Comparison of ENCODE assay signal across 9 mouse cellular contexts in the genomic region with DNA sequence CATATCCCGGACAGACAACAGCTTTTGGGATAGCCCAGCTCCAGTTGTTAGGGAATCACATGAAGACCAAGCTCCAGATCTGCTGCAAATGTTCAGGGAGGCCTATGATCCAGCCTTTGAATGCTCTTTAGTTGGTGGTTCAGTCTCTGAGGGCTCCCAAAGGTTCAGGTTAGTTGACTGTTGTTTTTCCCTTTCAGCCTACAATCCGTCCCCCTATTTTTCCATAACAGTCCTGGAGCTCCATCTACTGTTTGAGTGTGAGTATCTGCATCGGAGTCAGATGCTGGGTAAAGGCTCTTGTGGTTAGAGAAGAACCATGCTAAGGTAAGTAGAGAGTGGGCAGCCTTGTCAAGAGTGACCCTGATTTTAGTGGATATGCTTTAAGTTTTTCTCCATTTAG. TPM values are rescaled to one million over a fixed set of nuclear protein-coding genes. Genes with fewer than 3 reads are reported as not detected.
DNase-seq lines count a peak whose midpoint lies in the region; ATAC-seq and TF ChIP-seq lines count a peak whose summit lies in the region.
"Had no signal": no experiment of that assay in that cellular context is flagged by ENCODE, and none has a peak within 500 bp of the region (broad histone marks: within the 10 kb centered on the region; RNA-seq: fewer than 3 reads in every experiment).

No protein-coding gene starts in this region.

- H3K27me3 ChIP-seq in hindbrain, embryonic 14.5 days (ENCODE audit: control insufficient read depth, insufficient read depth, low read length) = no peaks in the 10 kb centered on the region
- H3K27me3 ChIP-seq in hindbrain, embryonic 16.5 days (replicated peaks; ENCODE audit: control insufficient read depth, insufficient read depth, low read length) = no peaks in the 10 kb centered on the region
- no peaks in the 10 kb centered on the region for H3K27me3 ChIP-seq in kidney, postnatal 0 days (ENCODE audit: insufficient read depth, low read length)
- H3K27me3 ChIP-seq in heart, adult 2 months (ENCODE audit: control insufficient read depth, insufficient read depth, low read length) = no peaks in the 10 kb centered on the region
- H3K27me3 ChIP-seq: neural tube, embryonic 12.5 days had no signal

- WGBS in hindbrain, embryonic 14.5 days = 43% methylated on average over 3 of the region's 3 CpGs
- 50% methylated on average over 3 of the region's 3 CpGs for WGBS in hindbrain, embryonic 16.5 days
- WGBS in kidney, postnatal 0 days = 44% methylated on average over 3 of the region's 3 CpGs
- 34% methylated on average over 3 of the region's 3 CpGs for WGBS in heart, adult 2 months

- intact Hi-C loops in gastrocnemius, postnatal 14 days (cut with DNase I; ENCODE audit: low total_unique reads) = no loop called here
- intact Hi-C loops in heart, adult 2 months (cut with DNase I) = no loop called here

- peak; percentile 55 for DNase-seq in hindbrain, embryonic 14.5 days (ENCODE audit: low spot score)
- DNase-seq in A20 (ENCODE audit: low read depth, low spot score) = peak; percentile 14
- peak; percentile 31 for DNase-seq in embryo, embryonic 10 days (ENCODE audit: low spot score)
- peak; percentile 49 for DNase-seq in kidney, postnatal 0 days (ENCODE audit: low spot score)
- DNase-seq in gastrocnemius, postnatal 14 days = no peak
- no peak for DNase-seq in heart, adult 2 months
- DNase-seq in right cerebral cortex, postnatal 36 days (ENCODE audit: low spot score in 2 of 2) = no peak

- H3K27ac ChIP-seq in hindbrain, embryonic 14.5 days = no peak overlapping the region
- no peak overlapping the region for H3K27ac ChIP-seq in hindbrain, embryonic 16.5 days (ENCODE audit: low read depth, low read length)
- H3K27ac ChIP-seq in kidney, postnatal 0 days = no peak overlapping the region
- no peak overlapping the region for H3K27ac ChIP-seq in heart, adult 2 months
- H3K27ac ChIP-seq: neural tube, embryonic 12.5 days had no signal

- H3K36me3 ChIP-seq in hindbrain, embryonic 14.5 days (replicated peaks; ENCODE audit: control insufficient read depth, insufficient read depth) = no peaks in the 10 kb centered on the region
- no peaks in the 10 kb centered on the region for H3K36me3 ChIP-seq in hindbrain, embryonic 16.5 days (ENCODE audit: control insufficient read depth, insufficient read depth, low read length)
- no peaks in the 10 kb centered on the region for H3K36me3 ChIP-seq in kidney, postnatal 0 days (ENCODE audit: insufficient read depth, low read length)
- no peaks in the 10 kb centered on the region for H3K36me3 ChIP-seq in heart, adult 2 months (ENCODE audit: control insufficient read depth, insufficient read depth, low read length)
- H3K36me3 ChIP-seq: neural tube, embryonic 12.5 days had no signal

- no peak for ATAC-seq in hindbrain, embryonic 14.5 days (ENCODE audit: low FRiP score)
- no peak; the same call in 1 of the 2 replicates for ATAC-seq in hindbrain, embryonic 16.5 days
- 0 out of 2 replicates have a peak, but pooled peaks have one; percentile 29 for ATAC-seq in kidney, postnatal 0 days (replicated peaks; ENCODE audit: low FRiP score, low read depth)

- H3K4me2 ChIP-seq in hindbrain, embryonic 14.5 days (replicated peaks) = no peak overlapping the region
- H3K4me2 ChIP-seq in hindbrain, embryonic 16.5 days (ENCODE audit: low read length) = no peak overlapping the region
- H3K4me2 ChIP-seq in kidney, postnatal 0 days (ENCODE audit: low read length) = no peak overlapping the region
- H3K4me2 ChIP-seq: neural tube, embryonic 12.5 days had no signal

- H3K4me1 ChIP-seq in hindbrain, embryonic 14.5 days (replicated peaks; ENCODE audit: control insufficient read depth, insufficient read depth, low read length) = no peaks in the 10 kb centered on the region
- no peaks in the 10 kb centered on the region for H3K4me1 ChIP-seq in hindbrain, embryonic 16.5 days (ENCODE audit: control insufficient read depth, insufficient read depth, low read depth, low read length)
- H3K4me1 ChIP-seq in kidney, postnatal 0 days (replicated peaks; ENCODE audit: insufficient read depth, low read length) = no peaks in the 10 kb centered on the region
- H3K4me1 ChIP-seq in heart, adult 2 months (ENCODE audit: control insufficient read depth, insufficient read depth, low read length) = no peaks in the 10 kb centered on the region
- H3K4me1 ChIP-seq: neural tube, embryonic 12.5 days had no signal

- no peak for TF ChIP-seq POLR2A in heart, adult 2 months (IDR thresholded peaks at IDR 0.05; ENCODE audit: insufficient read depth, low read depth, low read length)

- no peaks in the 10 kb centered on the region for H3K9me3 ChIP-seq in hindbrain, embryonic 14.5 days (ENCODE audit: control insufficient read depth, low read length)
- H3K9me3 ChIP-seq in hindbrain, embryonic 16.5 days (ENCODE audit: control insufficient read depth, low read length) = no peaks in the 10 kb centered on the region
- H3K9me3 ChIP-seq in kidney, postnatal 0 days (replicated peaks; ENCODE audit: low read length) = no peaks in the 10 kb centered on the region
- H3K9me3 ChIP-seq: neural tube, embryonic 12.5 days had no signal

- peak; percentile 75 for TF ChIP-seq CTCF in kidney, postnatal 0 days (IDR thresholded peaks at IDR 0.05; ENCODE audit: low read depth)
- TF ChIP-seq CTCF in heart, adult 2 months (IDR thresholded peaks at IDR 0.05) = no peak

- no peak overlapping the region for H3K4me3 ChIP-seq in hindbrain, embryonic 14.5 days (replicated peaks; ENCODE audit: low read length)
- H3K4me3 ChIP-seq in hindbrain, embryonic 16.5 days (ENCODE audit: low read length) = no peak overlapping the region
- H3K4me3 ChIP-seq in kidney, postnatal 0 days (replicated peaks; ENCODE audit: low read depth, low read length) = no peak overlapping the region
- H3K4me3 ChIP-seq in heart, adult 2 months = no peak overlapping the region
- H3K4me3 ChIP-seq: neural tube, embryonic 12.5 days had no signal

- no peak for TF ChIP-seq EP300 in heart, adult 2 months (IDR thresholded peaks at IDR 0.05; ENCODE audit: insufficient read depth, low read depth, low read length)

- H3K79me2 ChIP-seq in heart, adult 2 months (replicated peaks; ENCODE audit: control insufficient read depth, insufficient read depth, low read length) = no peaks in the 10 kb centered on the region

- no peak overlapping the region for H3K9ac ChIP-seq in hindbrain, embryonic 14.5 days
- H3K9ac ChIP-seq in hindbrain, embryonic 16.5 days (ENCODE audit: low read depth, low read length) = no peak overlapping the region
- H3K9ac ChIP-seq in kidney, postnatal 0 days (ENCODE audit: low read depth, low read length) = no peak overlapping the region
- H3K9ac ChIP-seq in heart, adult 2 months (ENCODE audit: low read depth, low read length) = no peak overlapping the region
- H3K9ac ChIP-seq: neural tube, embryonic 12.5 days had no signal

RNA-seq across cellular contexts. Expression of a gene that starts 12.3 kb away (rescaled TPM):
- polyA plus RNA-seq in hindbrain, embryonic 14.5 days (2014; fragmentation: Nextera tagmentation; extraction: Ambion mirVana) = not detected in 2 replicates
- polyA plus RNA-seq in hindbrain, embryonic 16.5 days (2015; fragmentation: Nextera tagmentation; extraction: Ambion mirVana) = not detected in 2 replicates
- 4.3 and 4.5 TPM in 2 replicates for polyA plus RNA-seq in kidney, postnatal 0 days (2015; fragmentation: Nextera tagmentation; extraction: Ambion mirVana)
- not detected for total RNA-seq in gastrocnemius, postnatal 14 days (2021)
- total RNA-seq in heart, adult 2 months (2021) = not detected
- polyA plus RNA-seq in heart, adult 2 months (2012; rRNA removed) = not detected in 2 replicates
- polyA plus RNA-seq: neural tube, embryonic 12.5 days had no signal

RNA-seq across cellular contexts. Expression of a gene that starts 45.8 kb away (rescaled TPM):
- polyA plus RNA-seq in hindbrain, embryonic 14.5 days (2014; fragmentation: Nextera tagmentation; extraction: Ambion mirVana) = not detected in 2 replicates
- 0.16 TPM in 1 of 2 replicates, not detected in the other for polyA plus RNA-seq in hindbrain, embryonic 16.5 days (2015; fragmentation: Nextera tagmentation; extraction: Ambion mirVana)
- not detected in 2 replicates for polyA plus RNA-seq in kidney, postnatal 0 days (2015; fragmentation: Nextera tagmentation; extraction: Ambion mirVana)
- total RNA-seq in gastrocnemius, postnatal 14 days (2021) = not detected
- not detected for total RNA-seq in heart, adult 2 months (2021)
- polyA plus RNA-seq in heart, adult 2 months (2012; rRNA removed) = not detected in 2 replicates
- polyA plus RNA-seq: neural tube, embryonic 12.5 days had no signal

RNA-seq across cellular contexts. Expression of a gene that starts 50.3 kb away (rescaled TPM):
- polyA plus RNA-seq in hindbrain, embryonic 14.5 days (2014; fragmentation: Nextera tagmentation; extraction: Ambion mirVana) = not detected in 2 replicates
- polyA plus RNA-seq in hindbrain, embryonic 16.5 days (2015; fragmentation: Nextera tagmentation; extraction: Ambion mirVana) = not detected in 2 replicates
- not detected in 2 replicates for polyA plus RNA-seq in kidney, postnatal 0 days (2015; fragmentation: Nextera tagmentation; extraction: Ambion mirVana)
- total RNA-seq in gastrocnemius, postnatal 14 days (2021) = not detected
- total RNA-seq in heart, adult 2 months (2021) = not detected
- not detected in 2 replicates for polyA plus RNA-seq in heart, adult 2 months (2012; rRNA removed)
- polyA plus RNA-seq: neural tube, embryonic 12.5 days had no signal

RNA-seq across cellular contexts. Expression of a gene that starts 54.4 kb away (rescaled TPM):
- not detected in 2 replicates for polyA plus RNA-seq in hindbrain, embryonic 14.5 days (2014; fragmentation: Nextera tagmentation; extraction: Ambion mirVana)
- polyA plus RNA-seq in hindbrain, embryonic 16.5 days (2015; fragmentation: Nextera tagmentation; extraction: Ambion mirVana) = not detected in 2 replicates
- polyA plus RNA-seq in kidney, postnatal 0 days (2015; fragmentation: Nextera tagmentation; extraction: Ambion mirVana) = not detected in 2 replicates
- total RNA-seq in gastrocnemius, postnatal 14 days (2021) = not detected
- not detected for total RNA-seq in heart, adult 2 months (2021)
- polyA plus RNA-seq in heart, adult 2 months (2012; rRNA removed) = not detected in 2 replicates
- polyA plus RNA-seq: neural tube, embryonic 12.5 days had no signal

Comparison
In these comparisons a context has a peak if more than half of its experiments do, and no peak if none do; other contexts are left out.
1. DNase-seq: peak in hindbrain, embryonic 14.5 days (single experiment), A20 (single experiment), embryo, embryonic 10 days (single experiment) and kidney, postnatal 0 days (single experiment); none in gastrocnemius, postnatal 14 days (single experiment), heart, adult 2 months (0 of 2) and right cerebral cortex, postnatal 36 days (0 of 2).